Mouse (Mus musculus): Measurements from ENCODE around the gene Insig1. TPM values are rescaled to one million over a fixed set of nuclear protein-coding genes. Genes with fewer than 3 reads are reported as not detected.

Insig1 gene
- 74.8 and 83.7 TPM in 2 replicates for polyA plus RNA-seq (2012; rRNA removed)

- peak; percentile 95 to 98 for DNase-seq (ENCODE audit: extremely low spot score in 1 of 2, low spot score in 1 of 2)
Measured at GRCm38 (mm10) chr5:28070828-28071455, at the start of gene Insig1. TSS of gene Insig1 (plus strand) at chr5:28071363.

DNA sequence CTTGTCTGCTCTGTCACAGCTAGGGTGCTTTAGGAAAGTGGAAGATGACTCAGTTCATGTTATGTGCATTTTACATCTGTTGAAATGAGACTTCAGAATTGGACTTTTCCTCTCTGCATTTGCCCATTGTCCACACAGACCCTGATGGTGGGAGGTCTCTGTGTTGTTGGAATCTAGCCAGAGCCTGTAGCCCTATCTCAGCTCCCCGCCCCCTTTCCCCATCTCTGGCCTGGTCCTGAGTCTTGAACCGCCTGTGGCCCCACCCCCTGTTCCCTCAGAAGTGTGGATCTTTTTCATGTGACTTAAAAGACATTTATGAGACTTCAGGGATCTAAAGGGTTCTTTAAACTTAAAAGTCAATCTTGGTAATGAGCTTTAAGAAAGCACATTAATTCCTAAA is 47.7 kb upstream of the Insig1 start:
- no peak for DNase-seq (ENCODE audit: extremely low spot score in 1 of 2, low spot score in 1 of 2)

DNA sequence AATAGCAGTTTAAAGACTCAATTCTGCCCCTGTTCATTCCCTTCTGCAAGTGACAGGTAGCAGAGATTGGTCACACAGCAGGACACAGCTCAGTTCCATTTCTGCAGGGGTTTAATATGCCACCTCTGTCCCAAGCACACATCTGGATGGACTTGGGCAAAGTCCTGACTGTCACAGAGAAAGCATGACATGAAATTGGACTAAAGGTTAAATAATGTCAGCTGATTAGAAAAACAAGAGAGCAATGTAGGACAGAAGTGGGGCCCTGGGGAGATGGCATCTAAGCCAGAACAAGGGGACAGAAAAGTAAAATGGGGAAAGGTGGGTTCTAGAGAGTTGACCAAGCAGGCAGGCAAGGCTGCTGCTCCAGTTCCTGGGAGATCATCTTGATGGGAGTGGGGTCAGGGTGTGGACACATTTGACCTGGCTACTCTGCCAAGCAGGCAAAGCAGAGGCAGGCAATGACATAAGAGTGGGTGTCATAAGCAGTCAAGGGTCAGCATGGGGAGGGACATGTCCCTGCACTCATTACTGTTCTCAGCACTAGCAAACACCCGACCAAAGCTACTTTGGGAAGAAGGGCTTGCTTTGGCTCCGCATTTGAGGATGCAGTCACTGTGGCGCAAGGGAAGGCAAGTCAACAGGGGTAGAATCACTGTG is 39.5 kb upstream of the Insig1 start:
- no peak for DNase-seq (ENCODE audit: extremely low spot score in 1 of 2, low spot score in 1 of 2)

DNA sequence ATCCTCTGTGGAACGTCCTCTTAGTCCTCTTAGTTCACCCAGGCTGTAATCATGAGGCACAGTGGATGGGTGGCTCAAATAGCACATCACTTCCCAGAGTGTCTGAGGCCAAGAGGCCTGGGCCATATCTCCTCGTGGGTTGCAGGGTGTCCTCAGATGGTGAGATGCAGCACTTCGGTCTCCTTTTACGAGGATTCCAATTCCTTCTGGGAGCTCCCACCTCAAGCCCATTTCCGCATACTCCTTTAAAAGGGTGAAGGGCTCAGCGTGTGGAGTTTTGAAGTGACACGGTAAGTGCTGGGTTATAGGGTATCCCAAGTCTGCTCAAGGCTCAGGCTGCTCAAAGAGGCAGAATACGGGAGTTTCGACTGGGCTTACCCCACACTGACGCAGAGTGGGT is 38.3 kb upstream of the Insig1 start:
- DNase-seq (ENCODE audit: extremely low spot score in 1 of 2, low spot score in 1 of 2) = no peak

- no peak for DNase-seq (ENCODE audit: extremely low spot score in 1 of 2, low spot score in 1 of 2)
Measured at GRCm38 (mm10) chr5:28033281-28033680, 37.9 kb upstream of the Insig1 start.

- no peak for DNase-seq (ENCODE audit: extremely low spot score in 1 of 2, low spot score in 1 of 2)
Measured at GRCm38 (mm10) chr5:28033826-28034225, 37.3 kb upstream of the Insig1 start.

DNA sequence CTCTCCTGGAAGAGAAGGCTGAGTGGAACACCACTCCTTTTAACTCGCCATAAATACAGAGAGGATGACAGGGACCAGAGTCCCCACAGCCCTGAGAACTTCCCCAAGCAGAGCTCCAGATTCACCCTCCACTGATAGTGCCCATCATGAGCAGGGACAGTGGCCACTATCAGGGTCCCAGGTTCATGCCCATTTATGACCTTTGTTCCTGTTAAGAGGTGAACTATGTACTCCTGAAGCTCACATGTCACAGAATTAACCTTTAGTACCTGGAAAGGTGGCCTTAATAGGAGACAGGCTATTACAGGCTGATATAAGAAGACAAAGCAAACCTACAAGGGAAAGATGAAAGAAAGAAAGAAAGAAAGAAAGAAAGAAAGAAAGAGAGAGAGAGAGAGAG is 35.2 kb upstream of the Insig1 start:
- no peak for DNase-seq (ENCODE audit: extremely low spot score in 1 of 2, low spot score in 1 of 2)

GRCm38 (mm10) chr5:28036518-28036917 is 34.6 kb upstream of the Insig1 start:
- DNase-seq (ENCODE audit: extremely low spot score in 1 of 2, low spot score in 1 of 2) = no peak

DNA sequence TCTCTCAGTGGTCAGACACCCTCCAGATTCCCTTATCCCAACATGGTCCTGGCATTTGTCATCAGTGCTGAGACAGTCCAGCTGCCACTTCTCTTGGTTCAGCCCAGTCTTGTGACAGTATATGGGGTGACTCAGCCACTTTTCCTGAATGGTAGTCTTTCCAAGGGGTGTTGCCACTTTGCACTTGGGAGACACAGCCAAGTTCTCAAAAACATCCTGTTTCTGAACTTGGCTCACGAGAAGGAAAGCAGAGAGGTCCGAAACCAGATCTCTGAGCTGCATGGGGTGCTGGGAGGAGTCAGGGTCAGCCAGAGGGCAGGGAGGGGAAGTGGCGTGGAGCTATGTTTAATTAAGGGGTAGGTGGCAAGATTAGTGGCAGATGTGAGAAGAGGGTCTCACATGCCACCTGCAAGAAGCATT is 34.0 kb upstream of the Insig1 start:
- DNase-seq (ENCODE audit: extremely low spot score in 1 of 2, low spot score in 1 of 2) = no peak

- no peak for DNase-seq (ENCODE audit: extremely low spot score in 1 of 2, low spot score in 1 of 2)
Measured at GRCm38 (mm10) chr5:28037639-28038038, 33.5 kb upstream of the Insig1 start.

DNA sequence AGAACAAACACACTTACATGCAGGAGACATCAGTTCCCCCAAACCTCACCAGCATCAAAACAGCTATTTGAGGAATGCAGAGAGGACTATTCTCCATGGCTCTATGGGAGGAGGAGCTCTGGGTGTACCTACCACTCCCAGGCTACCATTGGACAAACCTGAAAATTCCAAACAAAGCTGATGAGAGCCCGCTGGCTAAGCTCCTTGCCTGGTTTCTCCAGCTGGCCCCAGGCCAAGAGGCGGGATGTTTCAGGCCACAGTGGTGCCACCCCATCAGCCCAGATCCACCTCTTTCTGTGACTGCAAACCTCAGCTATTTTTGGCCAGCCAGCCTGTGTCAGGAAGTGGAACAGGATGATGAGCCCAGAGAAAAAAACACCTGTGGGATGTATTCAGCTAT is 33.0 kb upstream of the Insig1 start:
- DNase-seq (ENCODE audit: extremely low spot score in 1 of 2, low spot score in 1 of 2) = peak in 1 of 2 experiments; percentile 12

- DNase-seq (ENCODE audit: extremely low spot score in 1 of 2, low spot score in 1 of 2) = no peak
Measured at GRCm38 (mm10) chr5:28039746-28040655, 31.2 kb upstream of the Insig1 start.

DNA sequence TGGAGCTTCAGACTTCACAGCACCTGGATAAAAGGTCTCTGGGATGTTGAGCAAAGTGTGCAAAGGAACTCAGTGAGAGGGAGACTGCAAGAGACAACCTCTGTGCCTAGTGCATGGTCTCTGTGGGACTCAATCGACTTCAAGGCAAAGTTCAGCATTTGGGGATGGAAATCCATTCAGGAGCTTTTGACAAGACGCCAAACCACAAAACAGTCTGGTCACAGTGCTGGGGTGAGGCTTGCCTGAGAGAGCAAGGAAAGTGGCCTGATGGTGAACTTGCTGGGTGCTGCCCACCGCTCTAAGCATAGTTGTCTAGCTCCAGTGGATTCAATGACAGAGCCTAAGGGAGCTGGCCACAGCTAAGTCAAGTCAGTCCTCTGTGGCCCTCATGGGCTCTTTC is 30.4 kb upstream of the Insig1 start:
- DNase-seq (ENCODE audit: extremely low spot score in 1 of 2, low spot score in 1 of 2) = no peak

- DNase-seq (ENCODE audit: extremely low spot score in 1 of 2, low spot score in 1 of 2) = no peak
Measured at GRCm38 (mm10) chr5:28042021-28042420, 29.1 kb upstream of the Insig1 start.

GRCm38 (mm10) chr5:28042779-28043178 is 28.4 kb upstream of the Insig1 start:
- no peak for DNase-seq (ENCODE audit: extremely low spot score in 1 of 2, low spot score in 1 of 2)

DNA sequence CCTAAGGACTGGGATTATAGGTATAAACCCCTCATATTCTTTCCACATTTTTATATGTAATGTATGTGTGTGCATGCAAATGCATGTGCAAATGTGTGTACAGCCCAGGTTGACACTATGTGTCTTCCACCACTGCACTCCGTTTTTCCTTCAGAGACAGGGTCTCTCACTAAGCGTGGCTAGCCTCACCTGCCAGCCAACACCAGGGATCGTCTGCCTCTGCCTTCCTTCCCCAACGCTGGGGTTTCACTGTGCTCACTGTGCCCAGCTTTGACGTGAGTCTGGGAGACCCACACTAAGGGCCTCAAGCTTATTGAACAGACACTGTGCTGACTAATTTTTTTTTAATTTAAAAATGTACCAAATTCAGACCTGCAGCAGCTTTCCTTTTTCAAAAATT is 27.8 kb upstream of the Insig1 start:
- DNase-seq (ENCODE audit: extremely low spot score in 1 of 2, low spot score in 1 of 2) = no peak

DNA sequence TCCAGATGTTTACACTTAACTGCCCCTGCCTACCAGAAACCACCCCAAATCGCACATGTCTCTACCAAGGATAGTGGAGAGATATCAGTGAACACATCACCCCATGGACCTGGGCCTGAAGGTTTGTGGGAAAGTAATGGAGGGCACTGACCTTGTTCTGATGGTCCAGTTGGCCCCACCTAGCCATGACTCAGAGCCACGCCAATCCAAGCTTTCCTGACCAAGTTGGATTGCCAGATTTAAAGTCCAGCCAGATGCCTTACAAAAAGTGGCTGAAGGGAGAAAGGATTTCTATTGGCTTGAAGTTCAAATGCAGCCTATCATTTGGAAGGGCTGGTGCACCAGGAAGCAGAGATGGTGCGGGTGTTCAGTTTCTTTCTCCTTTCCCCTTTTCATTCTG is 24.2 kb upstream of the Insig1 start:
- DNase-seq (ENCODE audit: extremely low spot score in 1 of 2, low spot score in 1 of 2) = no peak

DNA sequence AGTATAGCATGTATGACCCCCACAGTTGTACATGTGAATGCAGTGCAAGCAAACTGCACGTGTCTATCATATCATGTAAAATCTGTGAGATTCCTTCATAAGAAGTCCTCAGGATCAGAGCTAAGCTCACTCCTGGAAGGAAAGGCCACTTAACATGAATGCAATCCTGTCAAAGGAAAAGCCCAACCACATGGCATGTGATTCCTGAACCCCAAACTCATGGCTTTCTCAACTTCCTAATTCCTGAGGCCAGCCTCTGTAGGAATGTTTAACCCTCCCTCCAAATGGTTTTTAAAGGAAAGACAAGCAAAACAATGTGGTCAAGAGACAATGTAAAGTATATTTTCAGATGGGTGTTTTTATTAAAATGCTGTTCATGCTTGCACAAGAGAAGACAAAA is 23.2 kb upstream of the Insig1 start:
- DNase-seq (ENCODE audit: extremely low spot score in 1 of 2, low spot score in 1 of 2) = no peak

- no peak for DNase-seq (ENCODE audit: extremely low spot score in 1 of 2, low spot score in 1 of 2)
Measured at GRCm38 (mm10) chr5:28055450-28055849, 15.7 kb upstream of the Insig1 start.

DNA sequence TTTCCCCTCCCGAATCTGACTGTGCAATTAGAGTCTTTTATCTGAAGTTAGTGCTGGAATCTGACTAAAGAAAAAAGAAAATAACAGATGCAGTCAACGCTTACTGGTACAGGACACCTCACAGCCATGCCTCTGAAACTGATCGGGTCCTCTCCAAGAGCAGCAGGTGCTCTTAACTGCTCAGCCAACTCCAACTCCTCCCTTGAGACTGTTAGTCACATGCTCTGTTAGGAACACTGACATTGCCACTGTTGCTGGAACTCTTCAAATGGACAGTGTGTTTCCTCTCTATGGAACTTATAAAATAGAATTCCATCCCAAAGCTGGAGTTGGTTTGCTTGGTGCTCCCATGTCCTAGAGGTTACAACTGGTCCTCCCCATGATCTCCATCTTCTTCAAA is 14.3 kb upstream of the Insig1 start:
- DNase-seq (ENCODE audit: extremely low spot score in 1 of 2, low spot score in 1 of 2) = no peak

- no peak for DNase-seq (ENCODE audit: extremely low spot score in 1 of 2, low spot score in 1 of 2)
Measured at GRCm38 (mm10) chr5:28060506-28060905, 10.7 kb upstream of the Insig1 start.
